Mouse (Mus musculus): ENCODE results near the gene Atp5d.

GRCm38 (mm10) chr10:80156002-80156751 lies 17.7 kb downstream of the Atp5d start:
- TF ChIP-seq CTCF (IDR thresholded peaks at IDR 0.05; ENCODE audit: borderline replicate concordance, control insufficient read depth, extremely low read depth, insufficient read depth, low read length, poor library complexity) (no peak), POLR2A (IDR thresholded peaks at IDR 0.05; ENCODE audit: control insufficient read depth, extremely low read depth, insufficient read depth, low read length, poor library complexity) (no peak)
